Mouse (Mus musculus): ENCODE data around the gene Coro6.

Gene Coro6

DNA sequence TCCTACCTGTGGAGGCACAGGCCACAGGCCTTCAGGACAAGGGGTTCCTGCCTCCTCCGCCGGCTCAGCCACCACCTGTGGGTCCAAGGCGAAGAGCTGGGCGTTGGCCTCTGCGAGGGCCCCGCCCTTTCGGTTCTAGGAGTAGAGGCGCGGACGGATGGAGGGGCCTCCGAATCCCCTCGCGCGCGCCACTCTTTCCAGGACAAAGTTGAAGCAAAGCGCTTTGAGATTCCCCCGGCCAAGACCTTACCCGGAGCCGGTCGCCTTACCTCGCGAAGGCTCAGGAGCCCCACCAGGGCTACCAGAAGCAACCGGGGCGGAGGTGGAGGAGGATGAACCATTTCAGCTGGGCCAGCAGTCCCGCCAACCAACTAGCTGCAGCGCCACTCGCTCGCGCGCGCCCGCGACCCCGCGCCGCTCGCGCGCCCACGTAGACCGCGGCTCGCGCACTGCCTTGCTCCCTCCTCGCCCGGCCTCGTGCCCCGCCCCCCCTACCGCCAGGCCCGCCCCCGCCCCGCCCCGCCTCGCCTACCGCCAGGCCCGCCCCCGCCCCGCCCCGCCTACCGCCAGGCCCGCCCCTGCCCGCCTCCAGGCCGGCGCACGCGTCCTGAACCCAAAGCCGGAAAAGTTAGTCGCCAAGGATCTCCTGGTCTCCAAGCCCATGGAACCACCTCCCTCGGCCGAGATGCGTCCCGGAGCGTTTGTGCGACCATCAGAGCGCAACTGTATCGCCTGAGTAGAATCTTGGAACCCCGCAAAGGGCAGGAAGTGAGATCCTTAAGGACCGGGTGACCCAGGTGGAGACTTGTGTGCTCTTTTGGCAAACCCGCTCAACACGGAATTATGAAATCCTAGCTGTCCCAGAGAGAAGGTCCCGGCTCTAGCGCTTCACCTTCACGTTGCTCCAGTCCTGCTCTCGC lies 50.9 kb downstream of the Coro6 start:
- DNase-seq (ENCODE audit: low spot score): peak; percentile 68

DNA sequence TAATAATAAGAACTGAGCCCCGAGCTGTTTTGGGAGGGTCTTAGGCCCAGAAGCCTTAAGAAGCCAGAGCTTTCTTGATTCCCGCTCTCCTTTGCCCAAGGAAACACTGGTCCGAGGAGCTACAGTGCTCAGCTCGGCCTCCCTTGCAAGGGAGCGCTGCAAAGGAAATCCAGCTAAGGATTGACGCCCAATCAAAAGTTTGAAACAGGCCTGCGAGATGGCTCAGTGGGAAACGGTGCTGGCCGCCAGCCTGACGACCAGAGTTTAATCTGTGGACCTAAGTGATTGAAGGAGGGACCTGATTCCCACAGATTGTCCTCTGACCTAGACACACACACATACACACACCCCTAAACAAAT lies 51.6 kb downstream of the Coro6 start:
- DNase-seq (ENCODE audit: low spot score): no peak

GRCm38 (mm10) chr11:77514281-77514831 lies 52.1 kb downstream of the Coro6 start:
- DNase-seq (ENCODE audit: low spot score): peak; percentile 58

GRCm38 (mm10) chr11:77514832-77515636 lies 52.8 kb downstream of the Coro6 start, which contains the start of gene Abhd15:
Gene Abhd15 (plus strand): TSS chr11:77515121.
- DNase-seq (ENCODE audit: low spot score): peak; percentile 34

DNA sequence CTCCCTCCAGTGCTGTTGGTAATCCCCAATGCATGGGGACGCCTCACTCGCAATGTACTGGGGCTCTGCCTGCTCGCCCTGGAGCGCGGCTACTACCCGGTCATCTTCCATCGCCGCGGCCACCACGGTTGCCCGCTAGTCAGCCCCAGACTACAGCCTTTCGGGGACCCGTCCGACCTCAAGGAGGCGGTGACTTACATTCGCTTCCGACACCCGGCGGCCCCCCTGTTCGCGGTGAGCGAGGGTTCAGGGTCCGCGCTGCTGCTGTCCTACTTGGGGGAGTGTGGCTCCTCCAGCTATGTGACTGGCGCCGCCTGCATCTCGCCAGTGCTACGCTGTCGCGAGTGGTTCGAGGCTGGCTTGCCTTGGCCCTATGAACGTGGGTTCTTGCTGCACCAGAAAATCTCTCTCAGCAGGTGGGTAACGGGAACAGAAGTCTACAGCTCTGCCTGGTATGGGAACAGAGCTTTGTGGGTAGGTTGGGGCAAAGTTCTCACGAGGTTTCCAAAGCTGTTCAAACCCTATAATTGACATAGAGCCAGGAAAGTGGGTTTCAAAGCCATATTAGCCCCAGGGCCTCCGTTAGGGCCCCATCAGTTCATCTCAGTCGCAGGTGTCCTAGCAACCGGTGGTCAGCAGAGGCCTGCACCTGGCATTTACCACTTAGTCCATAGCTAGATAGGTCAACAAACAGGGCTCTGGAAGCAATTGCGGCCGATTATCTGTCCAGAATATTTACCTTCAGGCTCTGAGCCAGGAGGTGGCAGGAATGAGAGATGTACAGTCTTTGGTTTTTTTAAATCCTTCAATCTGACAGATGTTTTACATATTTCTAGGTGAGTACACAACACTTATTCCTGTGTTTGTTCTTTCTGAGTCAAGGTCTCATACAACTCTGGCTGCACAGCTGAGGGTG lies 53.7 kb downstream of the Coro6 start, which contains the start of gene Trp53i13:
Gene Trp53i13 (minus strand): TSS at position 344 of the 916 bp plus-strand sequence.
- DNase-seq (ENCODE audit: low spot score): no peak

DNA sequence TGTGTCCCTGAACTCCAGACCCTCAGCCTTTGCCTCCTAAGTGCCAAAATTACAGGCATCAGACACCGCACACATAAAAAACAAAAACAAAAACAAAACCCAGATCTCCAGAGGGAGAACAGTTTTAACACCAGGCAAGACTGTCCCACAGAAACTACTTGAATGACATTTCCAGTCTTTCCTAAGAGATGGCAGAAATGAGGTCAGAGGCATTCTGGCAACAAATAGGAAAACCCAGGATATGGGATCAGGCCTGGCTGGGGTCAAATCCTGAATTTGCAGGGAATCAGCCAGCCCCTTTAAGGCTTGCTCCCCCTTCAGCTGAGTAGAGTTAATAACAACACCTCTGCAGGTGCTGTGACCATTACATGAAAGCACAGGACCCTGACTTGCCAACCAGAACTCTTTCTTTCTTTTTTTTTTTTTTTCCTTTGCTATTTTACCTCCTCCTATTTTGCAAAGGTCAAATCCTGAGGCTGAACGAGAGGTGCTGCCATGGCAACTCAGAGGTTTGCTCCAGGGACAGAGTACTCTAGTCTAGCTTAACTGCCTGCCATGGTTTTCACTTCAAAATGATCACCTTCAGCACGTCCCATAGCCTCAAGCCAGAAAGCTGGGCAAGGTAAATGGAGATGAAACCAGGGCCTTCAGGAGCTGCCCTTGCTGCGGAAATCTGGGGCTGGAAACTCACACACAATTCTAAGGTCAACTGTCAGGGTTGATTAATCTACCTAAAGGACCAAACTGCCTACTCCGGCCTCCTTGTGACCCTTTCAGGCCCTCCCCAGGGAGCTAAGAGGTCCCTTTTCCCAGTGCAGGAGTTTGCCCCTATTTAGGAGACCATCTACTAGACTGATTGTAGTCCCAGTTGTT lies 54.6 kb downstream of the Coro6 start:
- no peak for DNase-seq (ENCODE audit: low spot score)

- DNase-seq (ENCODE audit: low spot score): no peak
These were observed 56.0 kb downstream of the Coro6 start for GRCm38 (mm10) chr11:77518051-77518798.

GRCm38 (mm10) chr11:77519043-77519442 lies 56.8 kb downstream of the Coro6 start, which contains the start of gene Gm10392:
Gene Gm10392 (minus strand): TSS chr11:77519198.
- no peak for DNase-seq (ENCODE audit: low spot score)

Measured in c-Kit-positive CD71-positive TER-119-positive erythroid progenitor cells, embryonic 14.5 days (primary cell).